ENCODE assay signal across 8 mouse cellular contexts in genomic region chr9:105693854-105694253, GRCm38 (mm10). TPM values are rescaled to one million over a fixed set of nuclear protein-coding genes. Genes with fewer than 3 reads are reported as not detected.
DNase-seq lines count a peak whose midpoint lies in the region; ATAC-seq lines count a peak whose summit lies in the region.
"Had no signal": no experiment of that assay in that cellular context is flagged by ENCODE, and none has a peak within 500 bp of the region (broad histone marks: within the 10 kb centered on the region; RNA-seq: fewer than 3 reads in every experiment).

No protein-coding gene starts in this region.

- intact Hi-C loops in left cerebral cortex, postnatal 14 days (cut with DNase I) = loop anchor here (2.0 to 10.0 kb wide), 4 partner anchors 161 to 421 kb away; no protein-coding TSS in a partner anchor

- peak; percentile 41; the same call in 1 of the 2 replicates for ATAC-seq in forebrain, embryonic 16.5 days
- ATAC-seq in midbrain, embryonic 14.5 days (ENCODE audit: low FRiP score, low TSS enrichment) = no peak

- H3K4me1 ChIP-seq in forebrain, embryonic 16.5 days (replicated peaks; ENCODE audit: control insufficient read depth, insufficient read depth, low read length) = peaks cover 7% of the 10 kb centered on the region; the same call in 1 of the 2 replicates
- no peaks in the 10 kb centered on the region for H3K4me1 ChIP-seq in midbrain, embryonic 14.5 days (ENCODE audit: control insufficient read depth, insufficient read depth, low read length)

- H3K9me3 ChIP-seq in forebrain, embryonic 16.5 days (ENCODE audit: control insufficient read depth, low read length) = no peaks in the 10 kb centered on the region
- H3K9me3 ChIP-seq in midbrain, embryonic 14.5 days (ENCODE audit: control insufficient read depth, low read length) = no peaks in the 10 kb centered on the region
- H3K9me3 ChIP-seq: limb, embryonic 15.5 days had no signal

- no peak overlapping the region for H3K4me3 ChIP-seq in forebrain, embryonic 16.5 days (replicated peaks; ENCODE audit: low read length)
- H3K4me3 ChIP-seq in midbrain, embryonic 14.5 days (replicated peaks; ENCODE audit: low read depth, low read length) = no peak overlapping the region
- H3K4me3 ChIP-seq: limb, embryonic 15.5 days had no signal

- H3K27ac ChIP-seq in forebrain, embryonic 16.5 days (ENCODE audit: low read length) = no peak overlapping the region
- no peak overlapping the region for H3K27ac ChIP-seq in midbrain, embryonic 14.5 days (replicated peaks; ENCODE audit: low read depth, low read length)
- H3K27ac ChIP-seq: limb, embryonic 15.5 days had no signal

- H3K4me2 ChIP-seq in forebrain, embryonic 16.5 days (ENCODE audit: low read length) = no peak overlapping the region
- no peak overlapping the region for H3K4me2 ChIP-seq in midbrain, embryonic 14.5 days (ENCODE audit: low read length)
- H3K4me2 ChIP-seq: limb, embryonic 15.5 days had no signal

- no peaks in the 10 kb centered on the region for H3K36me3 ChIP-seq in forebrain, embryonic 16.5 days (ENCODE audit: control insufficient read depth, insufficient read depth)
- H3K36me3 ChIP-seq in midbrain, embryonic 14.5 days (ENCODE audit: control insufficient read depth, insufficient read depth, low read length) = peaks cover under 1% of the 10 kb centered on the region; the same call in 1 of the 2 replicates
- 0 out of 2 replicates have a peak, but pooled peaks cover 1% of the 10 kb centered on the region for H3K36me3 ChIP-seq in splenic B cell, adult 2 months (ENCODE audit: control insufficient read depth, insufficient read depth, low read length, poor library complexity, severe bottlenecking)

- 10% methylated on average over 5 of the region's 5 CpGs for WGBS in forebrain, embryonic 16.5 days
- 5% methylated on average over 5 of the region's 5 CpGs for WGBS in midbrain, embryonic 14.5 days

- peak; percentile 87 for DNase-seq in R1 (ENCODE audit: low read depth, low spot score)
- DNase-seq in c-Kit-positive CD71-negative TER-119-negative erythroid progenitor cells, embryonic 14.5 days (ENCODE audit: low read depth) = peak; percentile 60
- DNase-seq in hindlimb bud, embryonic 11.5 days (ENCODE audit: extremely low spot score, low read depth, low spot score) = peak; percentile 46
- DNase-seq in left cerebral cortex, postnatal 14 days (ENCODE audit: low spot score in 2 of 2) = peak; percentile 69 to 72
- peak; percentile 80 for DNase-seq in midbrain, embryonic 14.5 days
- peak; percentile 61 for DNase-seq in splenic B cell, adult 2 months (ENCODE audit: low read depth, low spot score)

- H3K27me3 ChIP-seq in forebrain, embryonic 16.5 days (replicated peaks; ENCODE audit: control insufficient read depth, insufficient read depth, low read length) = no peaks in the 10 kb centered on the region
- no peaks in the 10 kb centered on the region for H3K27me3 ChIP-seq in midbrain, embryonic 14.5 days (ENCODE audit: control insufficient read depth, insufficient read depth, low read length)
- no peaks in the 10 kb centered on the region for H3K27me3 ChIP-seq in splenic B cell, adult 2 months (ENCODE audit: control insufficient read depth, insufficient read depth, low read length, poor library complexity, severe bottlenecking)
- H3K27me3 ChIP-seq: limb, embryonic 15.5 days had no signal

- H3K9ac ChIP-seq in forebrain, embryonic 16.5 days (replicated peaks; ENCODE audit: low read depth, low read length) = no peak overlapping the region
- H3K9ac ChIP-seq in midbrain, embryonic 14.5 days (replicated peaks; ENCODE audit: low read length) = no peak overlapping the region
- H3K9ac ChIP-seq: limb, embryonic 15.5 days had no signal

RNA-seq across cellular contexts. Expression of gene Pik3r4, which starts 51.1 kb away (rescaled TPM):
- polyA plus RNA-seq in forebrain, embryonic 16.5 days (2015; fragmentation: Nextera tagmentation; extraction: Ambion mirVana) = 19.6 and 20.5 TPM in 2 replicates
- 10 to 100 TPM; 39.2 to 41.8 TPM for total RNA-seq in left cerebral cortex, postnatal 14 days (2021)
- polyA plus RNA-seq in midbrain, embryonic 14.5 days (2014; fragmentation: Nextera tagmentation; extraction: Ambion mirVana) = 15.6 and 20.9 TPM in 2 replicates
